Mouse (Mus musculus) neutrophil, adult 59 days (primary cell): ENCODE results near the gene Sebox. TPM values are rescaled to one million over a fixed set of nuclear protein-coding genes. Genes with fewer than 3 reads are reported as not detected.

Experiments
- total RNA-seq, 2 experiments: library from RNA; stranded (reverse); gene quantifications; 1 replicate in 1 of 2; 2 replicates in 1 of 2; pipeline ENCODE4 v1.2.4; 2023

Sebox gene
- total RNA-seq, result not detected

GRCm38 (mm10) chr11:78502909-78503650 lies at the start of gene Sebox:
Gene Sebox, plus strand, starts transcription at chr11:78503447.

GRCm38 (mm10) chr11:78465568-78466180 lies 37.6 kb upstream of the Sebox start, which contains the start of gene Slc46a1:
Gene Slc46a1, plus strand, starts transcription at chr11:78465697.

GRCm38 (mm10) chr11:78497544-78498522 lies 5.4 kb upstream of the Sebox start, which contains the start of gene Sarm1:
Gene Sarm1, minus strand, starts transcription at chr11:78497754.

GRCm38 (mm10) chr11:78499004-78499403 lies 4.2 kb upstream of the Sebox start, which contains the start of gene Vtn:
Gene Vtn, plus strand, starts transcription at chr11:78499091.

GRCm38 (mm10) chr11:78512025-78512957 lies 9.0 kb downstream of the Sebox start, which contains the start of the genes Tmem199 and Poldip2:
Gene Tmem199, minus strand, starts transcription at chr11:78512172.
Gene Poldip2, plus strand, starts transcription at chr11:78512193.

GRCm38 (mm10) chr11:78536080-78536689 lies 32.9 kb downstream of the Sebox start, which contains the start of the genes Tnfaip1 and Ift20:
Gene Tnfaip1, minus strand, starts transcription at chr11:78536332.
Gene Ift20, plus strand, starts transcription at chr11:78536361.

GRCm38 (mm10) chr11:78550168-78551058 lies 47.2 kb downstream of the Sebox start, which contains the start of gene Tmem97:
Gene Tmem97, minus strand, starts transcription at chr11:78550777.

Other genes starting within 250 kb of the Sebox start
- 10 to 100 TPM; 58.8 to 60.0 TPM for gene 2610507B11Rik, start 241.7 kb upstream of the Sebox start, total RNA-seq
- gene BC030499, start 212.6 kb upstream of the Sebox start, total RNA-seq, result under 1 TPM; 0.22 to 0.49 TPM
- gene Spag5, start 201.9 kb upstream of the Sebox start, total RNA-seq, result 10 to 100 TPM; 54.9 to 66.0 TPM
- 1 to 10 TPM; 1.9 to 3.7 TPM for gene Aldoc, start 180.5 kb upstream of the Sebox start, total RNA-seq
- gene Pigs, start 175.0 kb upstream of the Sebox start, total RNA-seq, result 10 to 100 TPM; 33.9 to 37.9 TPM
- 100 to 1,000 TPM; 114 to 116 TPM for gene Unc119, start 160.0 kb upstream of the Sebox start, total RNA-seq
- gene Foxn1, start 116.9 kb upstream of the Sebox start, total RNA-seq, result not detected
- not detected for gene Slc13a2, start 81.2 kb upstream of the Sebox start, total RNA-seq
- gene Slc46a1, start 37.8 kb upstream of the Sebox start, total RNA-seq, result 1 to 10 TPM in 1 of 2 experiments, under 1 TPM in 1; 0.93 to 2.0 TPM
- gene Sarm1, start 5.7 kb upstream of the Sebox start, total RNA-seq, result under 1 TPM; 0.18 to 0.24 TPM
- gene Vtn, start 4.4 kb upstream of the Sebox start, total RNA-seq, result not detected
- 10 to 100 TPM in 1 of 2 experiments, 1 to 10 TPM in 1; 9.9 to 11.0 TPM for gene Tmem199, start 8.7 kb downstream of the Sebox start, total RNA-seq
- gene Poldip2, start 8.7 kb downstream of the Sebox start, total RNA-seq, result 10 to 100 TPM; 20.9 to 21.2 TPM
- 1 to 10 TPM; 7.3 to 9.1 TPM for gene Tnfaip1, start 32.9 kb downstream of the Sebox start, total RNA-seq
- 10 to 100 TPM; 28.5 to 31.8 TPM for gene Ift20, start 32.9 kb downstream of the Sebox start, total RNA-seq
- 10 to 100 TPM in 1 of 2 experiments, 1 to 10 TPM in 1; 9.9 to 12.7 TPM for gene Tmem97, start 47.3 kb downstream of the Sebox start, total RNA-seq
- gene Nlk, start 193.9 kb downstream of the Sebox start, total RNA-seq, result 10 to 100 TPM; 14.4 to 14.5 TPM
- gene Ccnq, start 248.3 kb downstream of the Sebox start, total RNA-seq, result 1 to 10 TPM; 7.1 to 7.3 TPM